Comparison of ENCODE assay signal across 8 mouse cellular contexts in the genomic region with DNA sequence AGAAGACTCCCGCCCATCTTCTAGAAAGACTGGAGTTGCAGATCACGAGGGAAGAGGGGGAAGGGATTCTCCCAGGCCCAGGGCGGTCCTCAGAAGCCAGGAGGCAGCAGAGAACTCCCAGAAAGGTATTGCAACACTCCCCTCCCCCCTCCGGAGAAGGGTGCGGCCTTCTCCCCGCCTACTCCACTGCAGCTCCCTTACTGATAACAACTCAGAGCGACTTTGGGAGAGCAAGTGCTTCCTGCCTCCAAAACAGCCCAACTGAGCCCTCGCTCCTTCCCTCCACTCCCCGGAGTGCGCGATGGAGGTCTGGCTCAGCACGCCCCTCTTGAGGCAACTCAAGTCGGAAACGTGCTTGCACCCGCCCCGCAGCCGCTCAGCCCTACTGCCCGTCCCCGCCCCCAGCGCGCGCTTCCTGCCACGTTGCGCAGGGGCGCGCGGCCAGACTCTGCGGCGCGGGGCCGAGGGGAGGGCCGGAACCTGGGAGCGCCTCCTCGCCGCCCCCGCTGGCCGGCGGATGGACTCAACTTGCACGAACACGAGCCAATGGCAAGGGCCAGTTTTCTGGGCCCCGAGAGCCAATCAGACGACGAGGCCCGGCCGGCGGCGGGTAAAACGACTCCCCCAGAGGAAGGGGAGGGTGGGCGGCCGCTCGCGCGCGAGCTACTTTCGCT. TPM values are rescaled to one million over a fixed set of nuclear protein-coding genes. Genes with fewer than 3 reads are reported as not detected.
DNase-seq lines count a peak whose midpoint lies in the region; ATAC-seq and TF ChIP-seq lines count a peak whose summit lies in the region.

No protein-coding gene starts in this region.

- H3K27ac ChIP-seq in ES-Bruce4 (ENCODE audit: insufficient read depth, low read length): peak overlapping the region; percentile 95
- H3K27ac ChIP-seq in forebrain, embryonic 13.5 days: peak overlapping the region; percentile 99
- H3K27ac ChIP-seq in liver, postnatal 0 days (ENCODE audit: low read depth): peak overlapping the region; percentile 100

- TF ChIP-seq CTCF in ES-Bruce4 (IDR thresholded peaks at IDR 0.05; ENCODE audit: low read depth, low read length): peak; percentile 16
- TF ChIP-seq CTCF in liver, postnatal 0 days (IDR thresholded peaks at IDR 0.05; ENCODE audit: low read depth): peak; percentile 83

- no peaks in the 10 kb centered on the region for H3K27me3 ChIP-seq in ES-Bruce4 (ENCODE audit: control insufficient read depth, insufficient read depth, low read length, poor library complexity, severe bottlenecking)
- no peaks in the 10 kb centered on the region for H3K27me3 ChIP-seq in forebrain, embryonic 13.5 days
- H3K27me3 ChIP-seq in liver, postnatal 0 days (ENCODE audit: insufficient read depth, low read length): no peaks in the 10 kb centered on the region

- peaks cover 6% of the 10 kb centered on the region for H3K36me3 ChIP-seq in ES-Bruce4 (ENCODE audit: control insufficient read depth, insufficient read depth, low read length, poor library complexity, severe bottlenecking)
- H3K36me3 ChIP-seq in forebrain, embryonic 13.5 days (ENCODE audit: poor library complexity, severe bottlenecking): peaks cover 2% of the 10 kb centered on the region
- peaks cover 3% of the 10 kb centered on the region; the same call in 1 of the 2 replicates for H3K36me3 ChIP-seq in liver, postnatal 0 days (replicated peaks; ENCODE audit: insufficient read depth, low read length)

- intact Hi-C loops in heart, postnatal 10 days (cut with DNase I): loop anchor here (2.0 kb wide), 1 partner anchor 29 kb away; a partner anchor contains a TSS

- peak; percentile 92 for TF ChIP-seq EP300 in ES-Bruce4 (IDR thresholded peaks at IDR 0.05; ENCODE audit: insufficient read depth, low read depth, low read length)
- TF ChIP-seq EP300 in liver, postnatal 0 days (IDR thresholded peaks at IDR 0.05; ENCODE audit: low read depth): peak; percentile 85

- H3K4me1 ChIP-seq in ES-Bruce4 (ENCODE audit: control insufficient read depth, insufficient read depth, low read length): no peaks in the 10 kb centered on the region
- H3K4me1 ChIP-seq in forebrain, embryonic 13.5 days: peaks cover 46% of the 10 kb centered on the region
- peaks cover 17% of the 10 kb centered on the region for H3K4me1 ChIP-seq in liver, postnatal 0 days (ENCODE audit: insufficient read depth)

- peak overlapping the region; percentile 96 for H3K9ac ChIP-seq in ES-Bruce4 (ENCODE audit: low read depth, poor library complexity, severe bottlenecking)
- H3K9ac ChIP-seq in forebrain, embryonic 13.5 days: peak overlapping the region; percentile 94
- H3K9ac ChIP-seq in liver, postnatal 0 days (replicated peaks): peak overlapping the region; percentile 99

- H3K4me3 ChIP-seq in ES-Bruce4 (ENCODE audit: low read depth, low read length): peak overlapping the region; percentile 80
- H3K4me3 ChIP-seq in forebrain, embryonic 13.5 days: peak overlapping the region; percentile 73
- H3K4me3 ChIP-seq in liver, postnatal 0 days (ENCODE audit: low read depth, low read length): peak overlapping the region; percentile 85

- TF ChIP-seq POLR2A in ES-Bruce4 (IDR thresholded peaks at IDR 0.05; ENCODE audit: insufficient read depth, low read length): peak; percentile 7

- under 1% methylated on average over 36 of the region's 55 CpGs for WGBS in forebrain, embryonic 13.5 days
- WGBS in large intestine, adult 2 months: under 1% methylated on average over 55 of the region's 55 CpGs
- 1% methylated on average over 46 of the region's 55 CpGs for WGBS in liver, postnatal 0 days (ENCODE audit: insufficient replicate concordance)

- peak; percentile 93 for DNase-seq in c-Kit-positive CD71-positive TER-119-positive erythroid progenitor cells, embryonic 14.5 days (ENCODE audit: low spot score)
- DNase-seq in heart, postnatal 10 days: peak; percentile 97
- peak; percentile 98 for DNase-seq in large intestine, adult 2 months (ENCODE audit: low read depth, low spot score)
- peak; percentile 96 for DNase-seq in liver, postnatal 0 days
- DNase-seq in thymus, adult 18-20 months: peak; percentile 84

- ATAC-seq in forebrain, embryonic 13.5 days: peak; percentile 79
- peak; percentile 78 for ATAC-seq in liver, postnatal 0 days
- ATAC-seq in neutrophil, adult 5-6 weeks (ENCODE audit: extremely low read depth, insufficient number of reproducible peaks, low FRiP score, poor library complexity, severe bottlenecking): peak; percentile 50

- no peaks in the 10 kb centered on the region for H3K9me3 ChIP-seq in ES-Bruce4 (replicated peaks; ENCODE audit: control insufficient read depth, insufficient read depth, low read length, poor library complexity, severe bottlenecking)
- no peaks in the 10 kb centered on the region for H3K9me3 ChIP-seq in forebrain, embryonic 13.5 days (replicated peaks)
- H3K9me3 ChIP-seq in liver, postnatal 0 days (ENCODE audit: low read length): no peaks in the 10 kb centered on the region

- peak overlapping the region; percentile 93 for H3K4me2 ChIP-seq in forebrain, embryonic 13.5 days
- H3K4me2 ChIP-seq in liver, postnatal 0 days (ENCODE audit: low read depth, low read length): peak overlapping the region; percentile 76

RNA-seq across cellular contexts. Expression of a gene that starts 1.0 kb away (rescaled TPM):
- 228 and 233 TPM in 2 replicates for polyA plus RNA-seq in ES-Bruce4 (2011; ENCODE audit: insufficient read depth, insufficient read length, low read depth, missing spikeins)
- polyA plus RNA-seq in forebrain, embryonic 13.5 days (2015; fragmentation: Nextera tagmentation; extraction: Ambion mirVana): 56.9 and 63.3 TPM in 2 replicates
- 10 to 100 TPM; 70.3 to 74.2 TPM for total RNA-seq in heart, postnatal 10 days (2021)
- 23.2 and 31.5 TPM in 2 replicates for polyA plus RNA-seq in large intestine, adult 2 months (2012; rRNA removed)
- polyA plus RNA-seq in liver, postnatal 0 days (2015; fragmentation: Nextera tagmentation; extraction: Ambion mirVana): 17.3 and 19.7 TPM in 2 replicates
- total RNA-seq in neutrophil, adult 5-6 weeks (2017): 106 and 118 TPM in 2 replicates

RNA-seq across cellular contexts. Expression of a gene that starts 30.1 kb away (rescaled TPM):
- polyA plus RNA-seq in ES-Bruce4 (2011; ENCODE audit: insufficient read depth, insufficient read length, low read depth, missing spikeins): 77.5 and 79.8 TPM in 2 replicates
- 62.9 and 63.2 TPM in 2 replicates for polyA plus RNA-seq in forebrain, embryonic 13.5 days (2015; fragmentation: Nextera tagmentation; extraction: Ambion mirVana)
- total RNA-seq in heart, postnatal 10 days (2021): 10 to 100 TPM; 20.3 to 21.8 TPM
- 10.6 and 11.3 TPM in 2 replicates for polyA plus RNA-seq in large intestine, adult 2 months (2012; rRNA removed)
- 23.8 and 25.1 TPM in 2 replicates for polyA plus RNA-seq in liver, postnatal 0 days (2015; fragmentation: Nextera tagmentation; extraction: Ambion mirVana)
- 55.4 and 65.8 TPM in 2 replicates for total RNA-seq in neutrophil, adult 5-6 weeks (2017)

Comparison
In these comparisons a context has a peak if more than half of its experiments do, and no peak if none do; other contexts are left out.
1. Peak in every context shown above with its lines: DNase-seq, ATAC-seq, H3K4me3 ChIP-seq and H3K27ac ChIP-seq.